Mouse (Mus musculus): ENCODE measurements around the gene Hectd1. TPM values are rescaled to one million over a fixed set of nuclear protein-coding genes. Genes with fewer than 3 reads are reported as not detected.

Gene Hectd1
- polyA plus RNA-seq, 1 experiment from 2014 or later, result 39.5 TPM

DNA sequence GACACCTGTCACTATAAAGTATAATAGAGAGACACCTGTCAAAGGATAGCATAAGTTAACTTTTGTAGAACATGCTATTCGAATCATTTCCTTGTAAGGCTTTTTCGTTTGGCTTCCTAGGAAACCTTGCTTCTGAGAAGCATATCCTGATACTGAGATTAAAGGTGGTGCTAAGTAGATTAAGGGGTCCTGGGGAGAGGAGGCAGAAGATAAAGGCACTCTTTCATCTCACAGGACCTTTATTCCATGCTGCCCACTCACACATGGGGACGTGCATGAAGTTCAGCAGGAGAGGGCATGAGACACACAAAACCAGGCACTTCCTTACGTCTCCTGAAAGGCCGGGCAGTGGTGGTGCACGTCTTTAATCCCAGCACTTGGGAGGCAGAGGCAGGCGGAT is 26.1 kb upstream of the Hectd1 start:
- H3K36me3 ChIP-seq, result no peaks in the 10 kb centered on the region
- no peak overlapping the region for H3K27ac ChIP-seq
- WGBS, result 81% methylated on average over 7 of the region's 7 CpGs
- H3K27me3 ChIP-seq (ENCODE audit: low read depth, poor library complexity, severe bottlenecking), result no peaks in the 10 kb centered on the region
- H3K4me1 ChIP-seq, result no peaks in the 10 kb centered on the region; the same call in 1 of the 2 replicates
- no peaks in the 10 kb centered on the region for H3K9me3 ChIP-seq (replicated peaks)
- DNase-seq (ENCODE audit: low spot score), result no peak
- no peak overlapping the region for H3K4me3 ChIP-seq

DNA sequence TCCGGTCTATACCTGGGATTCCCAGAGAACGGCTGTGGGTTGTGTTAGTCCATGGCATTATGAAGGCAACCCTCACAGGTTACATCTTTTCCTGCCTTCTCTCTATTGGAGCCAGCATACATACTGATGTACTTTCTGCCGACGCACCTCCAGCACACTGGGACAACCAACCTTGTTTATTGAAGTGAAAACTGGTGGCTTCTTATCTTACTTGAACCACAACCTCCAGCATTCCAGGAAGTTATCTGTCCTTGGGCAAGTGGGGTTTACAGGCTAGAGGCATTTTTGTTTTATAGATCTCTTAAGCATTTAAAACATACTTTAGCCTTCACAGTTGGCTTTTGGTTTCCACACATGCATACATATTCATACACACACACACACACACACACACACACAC is 22.3 kb upstream of the Hectd1 start:
- no peak for DNase-seq (ENCODE audit: low spot score)
- no peaks in the 10 kb centered on the region for H3K36me3 ChIP-seq
- no peak overlapping the region for H3K4me3 ChIP-seq
- no peaks in the 10 kb centered on the region for H3K4me1 ChIP-seq
- H3K27me3 ChIP-seq (ENCODE audit: low read depth, poor library complexity, severe bottlenecking), result no peaks in the 10 kb centered on the region
- no peaks in the 10 kb centered on the region for H3K9me3 ChIP-seq (replicated peaks)
- 91% methylated on average over 4 of the region's 4 CpGs for WGBS
- no peak overlapping the region for H3K27ac ChIP-seq

DNA sequence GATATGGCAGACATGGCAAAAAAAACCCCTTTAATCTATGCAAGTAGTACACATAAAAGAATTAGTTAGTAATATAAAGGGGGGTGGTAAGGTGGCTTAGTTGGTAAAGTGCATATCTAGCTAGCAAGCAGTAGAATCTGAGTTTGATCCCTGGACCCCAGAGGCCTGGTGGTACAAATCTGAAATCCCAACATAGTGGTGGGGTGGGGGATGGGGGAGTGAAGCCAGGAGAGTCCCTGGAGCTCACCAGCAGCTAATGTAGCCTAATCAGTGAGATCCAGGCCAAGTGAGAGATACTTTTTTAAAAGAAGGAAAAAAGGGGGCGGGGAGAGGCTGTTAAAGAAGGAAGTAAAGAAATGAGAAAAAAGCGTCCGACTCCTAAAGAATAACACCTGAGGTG is 21.8 kb upstream of the Hectd1 start:
- Histone ChIP-seq H3K27me3 (ENCODE audit: low read depth, poor library complexity, severe bottlenecking) (no peaks in the 10 kb centered on the region), H3K4me3 (no peak overlapping the region), H3K27ac (no peak overlapping the region), H3K4me1 (no peaks in the 10 kb centered on the region), H3K9me3 (replicated peaks) (no peaks in the 10 kb centered on the region), H3K36me3 (no peaks in the 10 kb centered on the region)
- no peak for DNase-seq (ENCODE audit: low spot score)
- WGBS, result 92% methylated on average over 3 of the region's 3 CpGs

- no peaks in the 10 kb centered on the region for H3K4me1 ChIP-seq
- no peaks in the 10 kb centered on the region for H3K9me3 ChIP-seq (replicated peaks)
- no peak overlapping the region for H3K4me3 ChIP-seq
- DNase-seq (ENCODE audit: low spot score), result no peak
- no peaks in the 10 kb centered on the region for H3K36me3 ChIP-seq
- 87% methylated on average over 4 of the region's 4 CpGs for WGBS
- no peak overlapping the region for H3K27ac ChIP-seq
- H3K27me3 ChIP-seq (ENCODE audit: low read depth, poor library complexity, severe bottlenecking), result no peaks in the 10 kb centered on the region
Measured at GRCm38 (mm10) chr12:51850339-51850738, 21.0 kb upstream of the Hectd1 start.

DNA sequence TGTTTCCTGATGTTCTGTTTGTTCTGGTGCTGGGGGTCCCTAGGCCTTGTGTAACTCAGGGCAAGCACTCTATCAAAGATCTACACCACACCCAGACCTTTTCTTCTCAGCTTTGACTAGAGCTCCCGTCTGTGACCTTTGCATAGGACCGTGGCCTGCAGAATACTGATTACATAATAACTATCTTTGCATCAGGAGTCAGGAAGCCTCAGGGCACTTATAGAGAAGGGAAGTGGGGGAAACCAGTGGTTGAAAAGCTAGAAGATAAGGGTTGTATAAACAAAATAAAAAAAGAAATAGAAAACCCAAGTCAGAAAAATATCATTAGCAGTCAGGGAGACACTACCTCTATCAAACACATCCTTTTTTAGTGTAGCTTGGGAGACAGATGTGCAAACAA is 20.6 kb upstream of the Hectd1 start:
- Histone ChIP-seq H3K9me3 (replicated peaks) (no peaks in the 10 kb centered on the region), H3K27me3 (ENCODE audit: low read depth, poor library complexity, severe bottlenecking) (no peaks in the 10 kb centered on the region), H3K36me3 (no peaks in the 10 kb centered on the region), H3K4me3 (no peak overlapping the region), H3K27ac (no peak overlapping the region), H3K4me1 (no peaks in the 10 kb centered on the region)
- DNase-seq (ENCODE audit: low spot score), result no peak
- WGBS, result 88% methylated on average over 2 of the region's 2 CpGs

DNA sequence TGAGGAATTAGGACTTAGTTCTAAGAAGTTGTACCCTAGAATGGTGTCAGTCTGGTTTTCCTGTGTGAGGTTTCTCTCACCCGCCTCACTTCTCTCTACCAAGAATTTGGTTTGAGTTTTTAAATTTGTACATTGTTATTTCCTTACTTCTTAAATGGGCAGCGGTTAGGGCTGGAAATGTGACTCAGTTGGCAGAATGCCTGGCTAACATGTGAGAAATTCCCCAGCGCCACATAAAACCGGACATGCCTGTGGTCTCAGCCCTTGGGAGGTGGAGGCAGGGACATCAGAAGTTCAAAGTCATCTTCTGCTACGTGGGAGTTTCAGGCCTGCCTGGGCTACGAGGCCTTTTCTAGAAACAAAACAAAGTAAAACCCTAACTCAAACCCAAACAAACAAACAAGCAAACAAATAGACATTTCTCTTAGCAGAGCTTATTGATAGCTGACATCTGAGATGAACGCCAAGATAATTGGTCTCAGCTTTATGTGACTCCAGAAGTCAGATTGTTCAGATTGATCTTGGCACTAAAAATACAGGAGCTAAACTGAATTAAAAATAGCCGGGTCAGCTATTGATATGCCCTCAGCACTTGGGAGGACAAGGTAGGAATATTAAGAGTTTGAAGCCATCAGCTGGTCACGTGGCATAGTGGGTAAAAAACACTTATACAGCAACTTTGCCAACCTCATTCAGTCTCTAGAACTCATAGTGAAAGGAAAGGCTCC is 18.8 kb upstream of the Hectd1 start:
- Histone ChIP-seq H3K9me3 (replicated peaks) (no peaks in the 10 kb centered on the region), H3K27me3 (ENCODE audit: low read depth, poor library complexity, severe bottlenecking) (no peaks in the 10 kb centered on the region), H3K4me1 (peaks cover 7% of the 10 kb centered on the region; the same call in 1 of the 2 replicates), H3K27ac (no peak overlapping the region), H3K36me3 (no peaks in the 10 kb centered on the region), H3K4me3 (no peak overlapping the region)
- DNase-seq (ENCODE audit: low spot score), result no peak
- WGBS, result 89% methylated on average over 9 of the region's 9 CpGs

DNA sequence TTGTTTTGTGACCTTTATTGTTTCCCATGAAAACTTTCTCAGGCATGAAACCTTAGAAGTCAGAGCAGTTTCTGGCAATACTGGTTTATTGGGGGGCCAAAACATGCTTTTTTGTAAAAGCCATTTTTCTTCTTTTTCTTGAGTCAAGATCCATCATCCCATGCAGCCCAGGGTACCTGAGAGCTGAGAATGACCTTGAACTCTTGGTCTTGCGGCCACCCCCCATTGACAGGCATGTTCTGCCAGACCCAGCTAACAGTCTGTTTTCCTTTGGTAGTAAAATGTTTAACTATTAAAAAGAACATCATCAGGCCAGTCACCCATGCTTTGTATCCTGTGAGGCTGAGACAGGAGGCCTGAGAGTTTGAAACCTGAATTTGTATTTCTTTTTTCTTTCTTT is 15.9 kb upstream of the Hectd1 start:
- Histone ChIP-seq H3K36me3 (no peaks in the 10 kb centered on the region), H3K27me3 (ENCODE audit: low read depth, poor library complexity, severe bottlenecking) (no peaks in the 10 kb centered on the region), H3K27ac (peak overlapping the region; percentile 88; the same call in 1 of the 2 replicates), H3K4me1 (peaks cover 7% of the 10 kb centered on the region; the same call in 1 of the 2 replicates), H3K4me3 (peak overlapping the region; percentile 73), H3K9me3 (replicated peaks) (no peaks in the 10 kb centered on the region)
- 27% methylated on average over 1 of the region's 1 CpGs for WGBS
- no peak for DNase-seq (ENCODE audit: low spot score)

DNA sequence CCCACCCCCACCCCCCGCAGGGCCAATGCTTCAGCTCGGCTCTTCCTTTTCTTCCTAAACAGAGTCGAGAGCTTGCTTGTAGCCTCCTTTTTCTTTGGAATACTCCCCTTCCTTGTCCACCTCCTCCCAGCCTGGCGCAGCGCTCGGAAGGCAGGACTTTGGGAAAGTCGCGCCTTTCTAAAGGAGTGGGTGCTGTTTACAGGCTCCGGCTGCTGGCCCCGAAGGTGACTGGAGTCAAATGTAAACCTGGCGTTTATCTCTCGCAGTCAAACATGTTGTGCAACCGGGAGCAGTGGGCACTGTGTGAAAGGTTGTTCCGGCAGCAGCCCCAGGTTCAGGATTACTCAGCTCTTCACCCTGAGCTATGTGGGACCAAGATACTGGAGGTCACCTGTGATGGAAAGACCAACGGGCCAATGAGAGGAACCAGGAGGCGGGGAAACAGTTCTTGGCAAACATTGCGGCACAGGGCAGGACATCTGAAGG is 15.5 kb upstream of the Hectd1 start:
- Histone ChIP-seq H3K4me3 (peak overlapping the region; percentile 73), H3K27ac (peak overlapping the region; percentile 88), H3K27me3 (ENCODE audit: low read depth, poor library complexity, severe bottlenecking) (no peaks in the 10 kb centered on the region), H3K4me1 (peaks cover 7% of the 10 kb centered on the region; the same call in 1 of the 2 replicates), H3K36me3 (no peaks in the 10 kb centered on the region), H3K9me3 (replicated peaks) (no peaks in the 10 kb centered on the region)
- WGBS, result under 1% methylated on average over 17 of the region's 17 CpGs
- DNase-seq (ENCODE audit: low spot score), result peak; percentile 84

DNA sequence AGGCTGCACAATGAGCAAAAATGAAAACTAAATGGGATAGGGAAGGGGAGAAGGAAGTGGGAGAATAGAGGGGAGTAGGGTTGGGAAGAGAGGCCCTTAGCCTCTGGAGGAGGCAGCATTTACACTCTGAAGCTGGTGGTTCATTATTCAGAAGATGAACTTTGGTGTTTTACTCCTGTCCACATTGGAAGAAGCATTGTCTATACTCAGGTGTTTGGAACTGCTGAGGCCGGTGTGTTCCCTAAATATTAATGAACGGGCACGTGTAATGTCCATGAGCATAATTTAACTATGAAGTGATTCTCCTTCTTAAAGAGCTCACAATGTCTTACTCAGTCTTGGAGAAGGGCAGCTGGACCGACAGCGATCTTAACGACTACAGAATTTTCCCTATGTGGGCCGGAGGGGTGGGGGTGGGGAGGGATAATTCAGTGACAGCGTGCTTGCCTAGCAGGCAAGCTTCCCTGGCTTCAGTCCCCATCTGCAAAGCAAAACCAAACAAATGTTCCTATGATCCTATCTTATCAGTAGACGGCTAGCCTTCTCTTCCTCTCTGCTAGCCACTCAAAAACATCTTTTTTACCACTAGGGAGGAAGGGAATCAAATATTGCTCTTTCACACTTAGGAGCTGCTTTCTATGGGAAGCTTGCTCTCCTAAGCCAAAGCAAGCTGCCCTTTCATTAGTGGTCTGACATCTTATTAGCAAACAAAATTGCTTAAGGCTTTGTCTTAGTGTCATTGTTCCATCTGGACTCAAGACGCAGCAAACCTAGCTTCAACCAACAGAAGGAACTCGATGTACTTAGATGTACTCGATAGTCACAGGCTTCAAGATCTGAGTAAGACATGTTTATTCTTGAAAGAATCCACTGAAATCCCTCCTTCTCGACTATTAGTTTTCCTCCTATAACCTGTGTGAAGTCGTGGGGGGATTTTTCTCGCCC is 14.5 kb upstream of the Hectd1 start:
- 43% methylated on average over 15 of the region's 15 CpGs for WGBS
- no peaks in the 10 kb centered on the region for H3K27me3 ChIP-seq (ENCODE audit: low read depth, poor library complexity, severe bottlenecking)
- H3K9me3 ChIP-seq (replicated peaks), result no peaks in the 10 kb centered on the region
- H3K4me1 ChIP-seq, result peaks cover 7% of the 10 kb centered on the region; the same call in 1 of the 2 replicates
- DNase-seq (ENCODE audit: low spot score), result no peak
- peak overlapping the region; percentile 73 for H3K4me3 ChIP-seq
- no peaks in the 10 kb centered on the region for H3K36me3 ChIP-seq
- peak overlapping the region; percentile 88 for H3K27ac ChIP-seq

DNA sequence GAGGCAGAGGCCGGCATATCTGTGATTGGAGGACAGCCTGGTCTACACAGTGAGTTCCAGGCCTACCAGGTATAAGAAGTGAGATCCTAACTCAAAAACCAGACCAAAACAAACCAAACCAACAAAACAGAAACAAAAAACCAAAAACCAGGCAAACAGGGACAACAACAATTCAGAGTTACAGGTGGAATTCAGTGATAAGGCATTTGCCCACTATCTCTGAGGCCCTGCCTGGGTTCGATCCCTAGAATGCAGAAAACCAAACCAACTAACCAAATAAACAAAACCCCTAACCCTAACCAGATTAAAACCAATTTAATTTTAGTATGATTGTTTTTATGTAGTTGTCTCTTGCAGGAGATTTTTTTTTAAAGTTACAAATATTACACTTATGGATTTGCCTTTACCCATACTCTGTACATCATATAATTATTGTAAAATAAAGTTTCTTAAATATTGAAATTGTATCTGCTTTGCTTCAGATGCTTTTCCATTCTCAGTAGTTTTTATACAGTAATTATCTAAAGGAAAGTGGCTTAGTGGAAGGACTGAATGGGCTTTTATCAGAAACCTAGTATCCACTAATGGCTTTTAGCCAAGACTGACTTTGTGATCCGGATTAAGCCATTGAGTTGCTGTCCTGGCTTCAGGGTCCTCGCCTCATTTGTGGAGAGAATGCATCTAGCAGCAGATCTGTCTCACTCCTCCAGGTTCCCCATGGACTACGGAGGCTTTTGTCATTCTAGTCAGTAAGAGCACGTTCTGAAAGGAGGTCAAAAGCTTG is 12.9 kb upstream of the Hectd1 start:
- Histone ChIP-seq H3K36me3 (no peaks in the 10 kb centered on the region), H3K4me1 (peaks cover 7% of the 10 kb centered on the region; the same call in 1 of the 2 replicates), H3K4me3 (no peak overlapping the region), H3K27ac (no peak overlapping the region), H3K27me3 (ENCODE audit: low read depth, poor library complexity, severe bottlenecking) (no peaks in the 10 kb centered on the region), H3K9me3 (replicated peaks) (no peaks in the 10 kb centered on the region)
- 75% methylated on average over 6 of the region's 6 CpGs for WGBS
- DNase-seq (ENCODE audit: low spot score), result no peak

DNA sequence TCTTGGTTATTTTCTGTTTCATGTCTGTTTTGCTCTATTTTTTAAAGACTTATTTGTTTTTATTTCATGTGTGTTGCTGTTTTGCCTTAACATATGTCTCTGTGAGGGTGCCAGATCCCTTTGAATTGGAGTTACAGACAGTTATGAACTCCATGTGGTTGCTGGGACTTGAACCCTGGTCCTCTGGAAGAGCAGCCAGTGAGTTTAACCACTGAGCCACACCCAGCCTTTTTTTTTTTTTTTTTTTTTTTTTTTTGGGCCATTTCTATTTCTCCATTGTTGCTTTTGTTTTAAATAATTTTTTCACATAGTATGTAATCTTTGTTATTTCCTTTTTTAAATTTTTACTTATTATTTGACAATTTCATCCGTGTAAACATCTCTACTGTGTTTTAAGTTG is 10.5 kb upstream of the Hectd1 start:
- H3K9me3 ChIP-seq (replicated peaks), result no peaks in the 10 kb centered on the region
- H3K4me3 ChIP-seq, result no peak overlapping the region
- H3K27ac ChIP-seq, result no peak overlapping the region
- no peaks in the 10 kb centered on the region for H3K36me3 ChIP-seq
- H3K4me1 ChIP-seq, result peaks cover 7% of the 10 kb centered on the region; the same call in 1 of the 2 replicates
- DNase-seq (ENCODE audit: low spot score), result no peak
- 86% methylated on average over 1 of the region's 1 CpGs for WGBS
- no peaks in the 10 kb centered on the region for H3K27me3 ChIP-seq (ENCODE audit: low read depth, poor library complexity, severe bottlenecking)

GRCm38 (mm10) chr12:51835219-51835618 is 5.9 kb upstream of the Hectd1 start:
- H3K4me3 ChIP-seq, result no peak overlapping the region

More at GRCm38 (mm10) chr12:51835219-51835618, 5.9 kb upstream of the Hectd1 start:
- DNase-seq (ENCODE audit: low spot score), result no peak
- Histone ChIP-seq H3K9me3 (replicated peaks) (no peaks in the 10 kb centered on the region), H3K4me1 (no peaks in the 10 kb centered on the region), H3K36me3 (no peaks in the 10 kb centered on the region), H3K27me3 (ENCODE audit: low read depth, poor library complexity, severe bottlenecking) (no peaks in the 10 kb centered on the region), H3K27ac (no peak overlapping the region)
- WGBS, result 80% methylated on average over 3 of the region's 3 CpGs
